Mouse (Mus musculus): ENCODE measurements around the gene Trpc5. TPM values are rescaled to one million over a fixed set of nuclear protein-coding genes. Genes with fewer than 3 reads are reported as not detected.

Gene Trpc5
- polyA plus RNA-seq, 1 experiment from 2014 or later: 0.04 TPM

Other genes starting within 250 kb of the Trpc5 start
- 0.08 TPM in 1 of 2 replicates, not detected in the other for gene Trpc5os, start 231.6 kb downstream of the Trpc5 start, polyA plus RNA-seq (2015; fragmentation: Nextera tagmentation; extraction: Ambion mirVana)
- 0.10 and 0.18 TPM in 2 replicates for gene Rtl4, start 727 bp upstream of the Trpc5 start, polyA plus RNA-seq (2015; fragmentation: Nextera tagmentation; extraction: Ambion mirVana)